Mouse (Mus musculus) embryonic fibroblast, embryonic 13.5 days (primary cell): ENCODE data around the gene 1700001O22Rik. TPM values are rescaled to one million over a fixed set of nuclear protein-coding genes. Genes with fewer than 3 reads are reported as not detected.

Experiments
- H3K27ac ChIP-seq: 2 replicates; pipeline ENCODE4 v1.5.1; 2012; ENCODE audit warnings: low read length, control low read depth, inconsistent platforms; ENCODE audit not compliant: insufficient read depth
- H3K4me1 ChIP-seq: 2 replicates; pipeline ENCODE4 v1.6.1; 2011; ENCODE audit warnings: low read length; ENCODE audit not compliant: control insufficient read depth, insufficient read depth
- H3K4me3 ChIP-seq: 2 replicates; pipeline ENCODE4 v1.5.1; 2011; ENCODE audit warnings: mild to moderate bottlenecking, control low read depth, low read length; ENCODE audit not compliant: insufficient read depth
- CTCF ChIP-seq: IDR thresholded peaks from 2 replicates; pipeline ENCODE4 v1.5.1; 2011; ENCODE audit warnings: mild to moderate bottlenecking, control low read depth, low read length, moderate library complexity, borderline replicate concordance; ENCODE audit not compliant: insufficient read depth
- POLR2A ChIP-seq: IDR thresholded peaks from 2 replicates; pipeline ENCODE4 v1.6.1; 2011; ENCODE audit warnings: low read depth, mild to moderate bottlenecking, control low read depth, low read length, moderate library complexity
- polyA plus RNA-seq: library from polyadenylated mRNA; stranded (reverse); fragments of >200 nt; gene quantifications from 2 replicates; pipeline ENCODE4 v1.2.4, GENCODE M21; 2011; ENCODE audit warnings: low read depth; ENCODE audit not compliant: missing spikeins, insufficient read length

The 1700001O22Rik gene
- polyA plus RNA-seq, 1 experiment: not detected

DNA sequence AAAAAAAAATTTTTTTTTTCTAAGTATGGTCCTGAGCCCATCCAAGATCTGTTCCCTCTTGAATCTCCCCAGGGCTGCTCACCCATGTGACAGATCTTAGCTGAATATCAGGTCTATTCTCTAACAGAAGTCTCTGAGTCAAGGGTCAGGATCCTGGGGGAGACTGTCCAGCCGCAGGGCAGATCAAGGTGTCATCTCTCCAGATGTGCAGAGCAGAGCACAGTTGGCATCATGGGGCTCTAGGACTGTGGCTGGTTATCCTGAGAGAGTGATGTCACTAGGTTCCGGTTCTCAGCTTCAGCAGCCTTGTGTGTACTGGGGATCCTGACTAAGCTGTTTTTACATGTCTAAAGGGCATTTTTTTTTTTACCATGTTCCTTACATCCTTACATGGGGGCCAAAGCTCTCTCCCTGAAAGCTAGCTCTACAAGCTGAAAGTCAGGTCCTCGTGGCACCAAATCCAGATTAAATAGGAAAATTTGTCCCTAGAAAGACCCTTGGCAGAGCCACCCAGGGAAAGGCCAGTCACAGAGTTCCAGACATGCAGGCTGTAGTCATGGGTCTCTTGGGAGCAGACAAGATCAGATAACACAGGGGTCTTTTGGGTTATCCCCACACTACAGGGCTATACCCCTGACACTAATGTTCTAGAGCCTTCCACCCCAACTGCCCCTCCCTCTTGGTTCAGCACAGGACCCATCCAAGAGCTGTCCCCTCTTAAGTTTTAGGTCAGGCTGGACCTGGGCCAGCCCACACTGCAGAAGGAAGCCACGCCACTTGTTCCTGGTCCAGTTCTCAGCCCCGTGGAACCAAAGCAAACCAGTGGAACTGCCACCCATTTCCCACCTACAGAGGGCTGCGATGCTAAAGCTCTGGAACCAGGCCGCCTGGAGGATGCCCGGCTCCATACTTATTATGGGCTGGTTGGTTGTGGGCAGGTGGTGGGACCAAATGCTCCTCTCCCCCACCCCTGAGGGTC is 20.9 kb downstream of the 1700001O22Rik start:
- Histone ChIP-seq H3K4me3 (no peak overlapping the region), H3K27ac (no peak overlapping the region), H3K4me1 (no peaks in the 10 kb centered on the region)
- TF ChIP-seq POLR2A (no peak), CTCF (no peak)

DNA sequence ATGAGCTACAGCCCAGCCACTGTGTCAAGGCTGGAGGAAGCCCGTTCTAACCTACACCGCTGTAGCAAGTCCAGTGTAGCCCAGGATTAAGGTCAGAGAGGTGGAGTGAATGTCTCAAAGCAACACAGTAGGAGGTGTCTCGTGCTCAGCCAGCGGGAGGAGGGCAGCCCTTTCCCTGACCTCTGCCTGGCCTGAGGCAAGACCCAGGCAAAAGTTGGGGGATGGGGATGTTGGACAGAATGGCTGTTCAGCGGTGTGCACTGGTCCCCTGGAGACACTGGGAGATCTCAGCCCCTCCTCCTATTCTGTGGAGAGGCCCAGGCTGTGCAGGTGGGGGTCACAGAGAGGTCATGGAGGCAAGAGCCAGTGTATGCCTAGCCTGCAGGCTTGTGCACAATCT is 24.2 kb downstream of the 1700001O22Rik start:
- Histone ChIP-seq H3K4me3 (no peak overlapping the region), H3K4me1 (no peaks in the 10 kb centered on the region), H3K27ac (no peak overlapping the region)
- TF ChIP-seq POLR2A (no peak), CTCF (no peak)

DNA sequence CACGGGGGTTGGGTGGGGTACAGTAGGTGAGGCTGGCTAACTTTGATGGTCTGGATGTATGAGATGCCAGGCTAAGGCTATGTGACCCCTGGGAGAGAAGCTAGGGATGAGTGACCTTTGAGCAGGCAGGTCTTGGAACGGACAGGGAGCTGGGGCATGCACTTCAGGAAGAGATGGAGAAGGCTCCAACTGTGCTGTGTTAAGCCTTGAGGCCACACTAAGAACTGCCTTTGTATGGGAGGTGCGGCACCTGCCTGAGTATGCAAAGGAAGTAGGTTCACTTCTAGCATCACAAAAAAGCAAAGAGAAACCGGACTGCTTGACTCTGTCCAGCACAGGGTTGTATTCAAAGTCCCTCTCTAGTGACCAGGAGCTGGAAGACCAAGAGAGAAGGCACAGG is 25.2 kb downstream of the 1700001O22Rik start:
- Histone ChIP-seq H3K4me1 (no peaks in the 10 kb centered on the region), H3K27ac (no peak overlapping the region), H3K4me3 (no peak overlapping the region)
- no peak for TF ChIP-seq POLR2A
- no peak for TF ChIP-seq CTCF

DNA sequence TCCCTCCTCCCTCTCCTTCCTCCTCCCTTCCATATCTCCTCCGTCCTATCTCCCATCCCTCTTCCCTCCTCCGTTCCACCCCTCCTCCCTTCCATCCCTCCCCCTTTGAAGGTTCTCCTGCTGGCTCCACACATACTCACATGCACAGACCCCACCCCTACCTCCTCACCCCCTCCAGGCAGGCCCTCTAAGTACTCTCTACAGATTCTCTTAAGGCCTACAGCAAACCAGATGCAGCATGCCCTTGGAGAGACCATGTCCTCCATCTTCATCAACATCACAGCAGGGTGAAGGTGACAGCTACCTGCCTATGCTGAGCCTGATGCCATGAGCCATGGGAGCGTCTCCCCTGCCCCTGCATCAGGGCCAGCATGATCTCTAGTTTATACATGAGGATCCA is 26.2 kb downstream of the 1700001O22Rik start:
- H3K4me1 ChIP-seq: no peaks in the 10 kb centered on the region
- no peak overlapping the region for H3K27ac ChIP-seq
- H3K4me3 ChIP-seq: no peak overlapping the region
- no peak for TF ChIP-seq CTCF
- TF ChIP-seq POLR2A: no peak

DNA sequence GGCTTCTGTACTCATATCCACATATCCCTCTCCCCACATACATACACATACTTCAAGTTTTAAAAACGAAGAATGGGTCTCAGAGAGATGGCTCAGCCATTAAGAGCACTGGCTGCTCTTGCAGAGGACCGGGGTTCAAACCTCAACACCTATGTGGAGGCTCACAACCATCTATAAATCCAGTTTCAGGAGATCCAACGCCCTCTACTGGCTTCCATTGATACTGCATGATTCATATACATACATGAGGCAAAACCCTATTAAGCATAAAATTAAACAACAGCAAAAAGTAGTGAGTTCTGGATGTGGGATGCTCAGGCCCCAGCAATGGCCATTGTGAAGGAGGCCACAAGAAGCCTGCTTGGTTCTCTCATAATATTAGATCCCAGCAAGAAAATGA is 27.5 kb downstream of the 1700001O22Rik start:
- Histone ChIP-seq H3K4me1 (no peaks in the 10 kb centered on the region), H3K4me3 (no peak overlapping the region), H3K27ac (no peak overlapping the region)
- TF ChIP-seq POLR2A (no peak), CTCF (no peak)

DNA sequence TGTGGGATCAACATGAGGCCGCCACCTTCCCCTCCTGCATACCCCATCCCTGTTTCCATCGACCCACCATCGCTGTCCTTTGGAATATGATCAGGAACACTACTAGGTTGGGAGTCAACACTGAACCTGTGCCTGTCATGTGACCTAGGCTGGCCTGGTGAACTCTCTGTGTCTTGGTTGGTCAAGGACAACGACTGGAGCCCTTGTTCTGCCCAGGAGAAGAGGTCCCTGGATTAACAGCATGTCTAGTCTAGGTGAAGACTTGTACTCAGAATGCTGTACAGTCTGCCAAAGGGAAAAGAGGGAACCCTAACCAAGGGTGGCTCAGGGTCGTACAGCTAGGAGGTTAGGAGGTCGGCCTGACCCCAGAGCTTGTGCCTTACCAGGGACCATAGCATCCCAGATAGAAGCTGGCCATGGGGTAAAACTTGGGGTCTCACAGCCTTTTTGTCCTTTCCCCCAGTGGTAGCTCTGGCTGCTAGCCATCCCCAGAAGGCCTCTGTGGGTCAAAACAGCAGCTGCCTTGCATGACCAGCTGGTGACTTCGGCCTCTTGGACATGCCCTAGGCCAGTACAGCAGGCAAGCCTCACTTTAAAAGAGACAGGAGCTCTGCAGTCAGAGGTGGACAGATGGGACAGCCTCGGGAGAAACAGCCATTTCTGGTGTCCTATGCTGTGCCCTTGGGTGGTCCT is 30.0 kb downstream of the 1700001O22Rik start:
- Histone ChIP-seq H3K4me1 (no peaks in the 10 kb centered on the region), H3K27ac (0 out of 2 replicates have a peak overlapping the region, but pooled peaks have one; percentile 16), H3K4me3 (no peak overlapping the region)
- TF ChIP-seq POLR2A: no peak
- no peak for TF ChIP-seq CTCF

DNA sequence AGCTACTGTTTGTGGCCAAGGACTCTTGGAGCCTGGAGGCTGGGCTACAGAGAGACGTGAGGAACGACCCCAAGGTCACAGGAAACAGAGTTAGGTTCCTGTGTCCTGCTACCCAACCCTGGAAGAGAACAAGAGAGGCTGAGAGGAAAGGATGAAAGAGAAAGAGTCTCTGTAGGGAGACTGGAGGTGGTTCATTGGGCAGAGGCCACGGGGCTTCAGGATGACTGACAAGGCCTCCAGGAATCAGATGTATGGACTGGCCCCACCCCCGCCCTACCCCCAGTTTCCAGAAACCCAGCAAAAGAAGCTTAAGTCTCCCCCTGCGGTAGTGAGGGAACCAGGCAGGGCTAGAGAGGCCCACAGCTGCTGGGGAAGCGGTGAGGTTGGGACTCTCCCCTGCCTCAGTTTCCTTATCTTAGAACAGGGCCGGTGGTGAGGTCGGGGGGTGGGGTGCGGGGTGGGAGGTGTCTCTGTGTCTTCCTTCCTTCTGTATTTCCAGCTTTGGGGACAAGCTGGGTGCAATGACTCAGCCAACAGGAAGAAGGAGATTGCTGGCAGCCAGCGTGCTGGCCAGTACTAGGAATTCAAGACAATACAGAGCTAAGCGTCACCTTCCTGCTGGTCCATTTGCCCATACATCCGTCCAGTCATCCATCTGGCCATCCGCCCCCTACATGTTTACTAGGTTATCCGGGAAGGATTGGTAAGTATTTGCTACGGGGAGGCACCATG is 30.7 kb downstream of the 1700001O22Rik start:
- Histone ChIP-seq H3K4me3 (no peak overlapping the region), H3K4me1 (no peaks in the 10 kb centered on the region), H3K27ac (peak overlapping the region; percentile 67; the same call in 1 of the 2 replicates)
- no peak for TF ChIP-seq CTCF
- no peak for TF ChIP-seq POLR2A

DNA sequence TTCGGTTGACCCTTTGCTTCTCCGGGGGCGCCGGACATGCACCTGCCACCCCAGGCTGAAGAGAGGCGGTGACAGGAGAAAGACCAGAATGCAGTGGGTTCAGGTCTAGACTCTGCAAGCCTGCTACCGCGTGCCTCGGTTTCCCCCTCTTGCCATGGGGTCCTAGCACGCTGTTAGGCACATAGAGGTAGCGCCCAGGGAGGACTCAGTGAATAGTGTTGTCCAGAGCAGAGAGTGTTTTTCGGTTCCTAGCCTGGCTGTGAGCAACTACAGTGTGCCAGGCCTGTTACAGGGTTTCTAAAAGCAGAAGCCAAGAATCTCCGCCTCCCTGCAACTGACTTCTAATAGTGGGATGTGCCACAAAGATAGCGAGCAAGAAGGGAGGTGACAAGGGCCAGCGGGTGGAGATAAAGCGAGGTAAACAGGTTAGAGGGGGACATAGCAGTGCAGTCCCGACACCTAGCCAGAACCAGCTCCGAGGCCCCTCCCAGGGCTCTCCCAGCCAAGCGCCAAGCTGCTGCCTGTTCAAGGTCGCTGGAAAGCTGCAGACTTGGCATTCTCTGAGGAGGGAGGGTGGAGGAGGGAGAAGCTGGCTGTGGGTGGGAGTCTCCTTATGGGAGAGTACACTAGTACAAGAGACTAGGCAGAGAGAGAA is 31.5 kb downstream of the 1700001O22Rik start:
- no peak for TF ChIP-seq CTCF
- no peak; the same call in 1 of the 2 replicates for TF ChIP-seq POLR2A
- no peaks in the 10 kb centered on the region for H3K4me1 ChIP-seq
- H3K4me3 ChIP-seq: no peak overlapping the region
- H3K27ac ChIP-seq: peak overlapping the region; percentile 5

DNA sequence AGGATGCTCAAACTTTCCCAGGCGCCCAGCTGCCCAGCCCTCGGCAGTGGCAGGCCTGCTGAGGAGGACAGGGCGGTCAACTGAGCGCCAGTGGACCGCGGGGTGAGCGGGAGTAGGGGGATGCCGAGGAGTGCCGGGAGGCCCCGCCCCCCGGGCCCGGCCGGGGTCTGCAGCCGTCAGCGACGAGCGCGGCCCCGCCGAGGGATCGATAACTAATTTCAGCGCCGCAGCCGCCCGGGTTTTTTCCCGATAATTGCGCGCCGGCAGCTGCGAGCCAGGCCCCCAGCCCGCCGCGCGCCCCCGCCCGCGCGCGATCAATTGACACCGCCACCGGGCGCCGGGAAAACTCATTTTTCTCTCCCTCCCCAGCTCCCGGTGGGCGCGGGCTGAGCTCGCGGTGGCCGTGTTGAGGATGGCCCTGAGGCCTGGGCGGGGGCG is 32.1 kb downstream of the 1700001O22Rik start:
- Histone ChIP-seq H3K4me3 (no peak overlapping the region), H3K4me1 (no peaks in the 10 kb centered on the region), H3K27ac (no peak overlapping the region)
- TF ChIP-seq POLR2A: no peak
- no peak for TF ChIP-seq CTCF
